Mouse (Mus musculus) CH12.LX (cell line): ENCODE measurements at regions not wholly inside any gene's neighbourhood (a gene's known extent, or its start where the extent isn't known, plus 50 kb on each side); places are given as distances from the start of the nearest gene placed in this dataset.

ENCODE experiments used
- DNase-seq: peaks from one replicate; pipeline ENCODE4 v3.0.0-alpha.2; 2013; ENCODE audit errors: extremely low read depth
- H3K27ac ChIP-seq: 2 replicates; pipeline ENCODE4 v1.5.1; 2012; ENCODE audit warnings: low read depth, mild to moderate bottlenecking, control low read depth, moderate library complexity; ENCODE audit not compliant: insufficient read depth
- H3K27me3 ChIP-seq: replicated peaks from 2 replicates; pipeline ENCODE3; 2012; ENCODE audit warnings: inconsistent platforms
- H3K36me3 ChIP-seq, 2 experiments: replicated peaks in 1 of 2; 2 replicates each; pipeline versions ENCODE3 to v1.6.1; 2012; ENCODE audit warnings: inconsistent platforms in 1 of 2, low read length in 1 of 2, mild to moderate bottlenecking in 1 of 2, mixed read lengths in 1 of 2, moderate library complexity in 1 of 2; ENCODE audit not compliant: control insufficient read depth in 1 of 2, insufficient read depth in 1 of 2
- H3K4me1 ChIP-seq, 2 experiments: 2 replicates each; pipeline ENCODE4 v1.6.1; 2012; ENCODE audit warnings: inconsistent platforms in 1 of 2, moderate library complexity in 1 of 2; ENCODE audit not compliant: insufficient read depth in 2 of 2, control insufficient read depth in 1 of 2
- H3K4me2 ChIP-seq: 2 replicates; pipeline ENCODE4 v1.6.1; 2012; ENCODE audit warnings: low read depth, mild to moderate bottlenecking, control low read depth; ENCODE audit not compliant: poor library complexity, insufficient read depth, severe bottlenecking
- H3K4me3 ChIP-seq, 3 experiments: fragments of 150-350 bp in 1 of 3; sonication (generic) in 1 of 3; replicated peaks in 1 of 3; 2 replicates each; pipeline versions ENCODE3 to v1.5.1; 2011 to 2012; ENCODE audit warnings: low read depth in 2 of 3, low read length in 2 of 3, mild to moderate bottlenecking in 2 of 3, moderate library complexity in 2 of 3, control low read depth in 1 of 3, improper control_type of control experiment in 1 of 3, inconsistent platforms in 1 of 3, mixed read lengths in 1 of 3; ENCODE audit not compliant: poor library complexity in 1 of 3
- H3K79me2 ChIP-seq: replicated peaks from 2 replicates; pipeline ENCODE4 v1.6.1; 2012; ENCODE audit warnings: mild to moderate bottlenecking, moderate library complexity; ENCODE audit not compliant: control insufficient read depth, poor library complexity, insufficient read depth, severe bottlenecking; ENCODE audit errors: extremely low read depth
- H3K9ac ChIP-seq: 2 replicates; pipeline ENCODE4 v1.6.1; 2012; ENCODE audit warnings: low read depth, mild to moderate bottlenecking, control low read depth, moderate library complexity; ENCODE audit not compliant: insufficient read depth
- H3K9me3 ChIP-seq: replicated peaks from 2 replicates; pipeline ENCODE3; 2012; ENCODE audit warnings: low read length, inconsistent platforms, mixed read lengths
- BHLHE40 ChIP-seq: IDR thresholded peaks from 2 replicates; pipeline ENCODE4 v1.6.1; 2011; ENCODE audit warnings: mild to moderate bottlenecking, low read depth, low read length, improper control_type of control experiment
- CHD1 ChIP-seq: IDR thresholded peaks from 2 replicates; pipeline ENCODE4 v1.6.1; 2012; ENCODE audit warnings: low read depth, low read length, improper control_type of control experiment, inconsistent platforms
- GABPA ChIP-seq: IDR thresholded peaks from 2 replicates; pipeline ENCODE4 v1.6.1; 2012; ENCODE audit warnings: low read depth, low read length, improper control_type of control experiment, inconsistent platforms; ENCODE audit not compliant: insufficient replicate concordance
- HCFC1 ChIP-seq: IDR thresholded peaks from 2 replicates; pipeline ENCODE4 v1.6.1; 2012; ENCODE audit warnings: low read depth, mild to moderate bottlenecking, inconsistent platforms, low read length, improper control_type of control experiment
- IRF4 ChIP-seq: IDR thresholded peaks from 2 replicates; pipeline ENCODE4 v1.6.1; 2014; ENCODE audit warnings: low read depth, mild to moderate bottlenecking, inconsistent platforms, low read length, improper control_type of control experiment
- JUN ChIP-seq: IDR thresholded peaks from 2 replicates; pipeline ENCODE4 v1.6.1; 2011; ENCODE audit warnings: low read depth, mild to moderate bottlenecking, low read length, improper control_type of control experiment, moderate library complexity; ENCODE audit not compliant: insufficient read depth
- KAT2A ChIP-seq: IDR thresholded peaks from 2 replicates; pipeline ENCODE4 v1.6.1; 2012; ENCODE audit warnings: low read length, improper control_type of control experiment, inconsistent platforms; ENCODE audit not compliant: insufficient replicate concordance
- MAFK ChIP-seq: IDR thresholded peaks from 2 replicates; pipeline ENCODE4 v1.6.1; 2011; ENCODE audit warnings: low read length, improper control_type of control experiment; ENCODE audit not compliant: insufficient replicate concordance
- MAX ChIP-seq: IDR thresholded peaks from 2 replicates; pipeline ENCODE4 v1.6.1; 2011; ENCODE audit warnings: low read length, improper control_type of control experiment
- MEF2A ChIP-seq: IDR thresholded peaks from 2 replicates; pipeline ENCODE4 v1.6.1; 2014; ENCODE audit warnings: low read depth, mild to moderate bottlenecking, inconsistent platforms, low read length, improper control_type of control experiment, borderline replicate concordance
- MYC ChIP-seq: IDR thresholded peaks from 2 replicates; pipeline ENCODE4 v1.6.1; 2011; ENCODE audit warnings: low read depth, mild to moderate bottlenecking, improper control_type of control experiment, low read length
- RAD21 ChIP-seq: IDR thresholded peaks from 2 replicates; pipeline ENCODE4 v1.6.1; 2011; ENCODE audit warnings: low read depth, mild to moderate bottlenecking, low read length, improper control_type of control experiment, moderate library complexity
- RCOR1 ChIP-seq: conservative IDR thresholded peaks from 2 replicates; pipeline ENCODE4 v1.6.1; 2012; ENCODE audit warnings: low read depth, mild to moderate bottlenecking, inconsistent platforms, low read length, improper control_type of control experiment
- SIN3A ChIP-seq: IDR thresholded peaks from 2 replicates; pipeline ENCODE4 v1.6.1; 2012; ENCODE audit warnings: low read length, improper control_type of control experiment, inconsistent platforms
- SMC3 ChIP-seq: IDR thresholded peaks from 2 replicates; pipeline ENCODE4 v1.6.1; 2011; ENCODE audit warnings: low read depth, low read length, improper control_type of control experiment
- TBP ChIP-seq: conservative IDR thresholded peaks from 2 replicates; pipeline ENCODE4 v1.6.1; 2011; ENCODE audit warnings: low read depth, low read length, improper control_type of control experiment
- UBTF ChIP-seq: IDR thresholded peaks from 2 replicates; pipeline ENCODE4 v1.6.1; 2012; ENCODE audit warnings: low read depth, mild to moderate bottlenecking, inconsistent platforms, low read length, improper control_type of control experiment, moderate library complexity
- USF1 ChIP-seq: IDR thresholded peaks from 2 replicates; pipeline ENCODE4 v1.6.1; 2014; ENCODE audit warnings: low read depth, mild to moderate bottlenecking, inconsistent platforms, low read length, improper control_type of control experiment
- ZC3H11A ChIP-seq: IDR thresholded peaks from 2 replicates; pipeline ENCODE4 v1.6.1; 2012; ENCODE audit warnings: low read depth, mild to moderate bottlenecking, inconsistent platforms, low read length, improper control_type of control experiment
- ZKSCAN1 ChIP-seq: IDR thresholded peaks from 2 replicates; pipeline ENCODE4 v1.6.1; 2012; ENCODE audit warnings: low read depth, inconsistent platforms, low read length, improper control_type of control experiment, borderline replicate concordance
- ZMIZ1 ChIP-seq: IDR thresholded peaks from 2 replicates; pipeline ENCODE4 v1.6.1; 2012; ENCODE audit warnings: low read depth, mild to moderate bottlenecking, inconsistent platforms, low read length, improper control_type of control experiment
- ZNF384 ChIP-seq: IDR thresholded peaks from 2 replicates; pipeline ENCODE4 v1.6.1; 2012; ENCODE audit warnings: low read depth, low read length, improper control_type of control experiment, inconsistent platforms
- dilution Hi-C: fragments of 300-500 bp; cut with MboI; formaldehyde crosslinking; loops from 2 replicates; pipeline ENCODE4 v1.14.3; 2020; ENCODE audit warnings: low sequenced_read_pairs; ENCODE audit not compliant: extremely low pct_unique_long_range_greater_than_20kb, extremely low pct_ligation_motif_present
- in situ Hi-C: fragments of 300-500 bp; cut with MboI; formaldehyde crosslinking; loops from 3 replicates; pipeline ENCODE4 v1.14.3; 2019; ENCODE audit warnings: low sequenced_read_pairs, low pct_ligation_motif_present, low pct_unique_long_range_greater_than_20kb, mixed read lengths

DNA sequence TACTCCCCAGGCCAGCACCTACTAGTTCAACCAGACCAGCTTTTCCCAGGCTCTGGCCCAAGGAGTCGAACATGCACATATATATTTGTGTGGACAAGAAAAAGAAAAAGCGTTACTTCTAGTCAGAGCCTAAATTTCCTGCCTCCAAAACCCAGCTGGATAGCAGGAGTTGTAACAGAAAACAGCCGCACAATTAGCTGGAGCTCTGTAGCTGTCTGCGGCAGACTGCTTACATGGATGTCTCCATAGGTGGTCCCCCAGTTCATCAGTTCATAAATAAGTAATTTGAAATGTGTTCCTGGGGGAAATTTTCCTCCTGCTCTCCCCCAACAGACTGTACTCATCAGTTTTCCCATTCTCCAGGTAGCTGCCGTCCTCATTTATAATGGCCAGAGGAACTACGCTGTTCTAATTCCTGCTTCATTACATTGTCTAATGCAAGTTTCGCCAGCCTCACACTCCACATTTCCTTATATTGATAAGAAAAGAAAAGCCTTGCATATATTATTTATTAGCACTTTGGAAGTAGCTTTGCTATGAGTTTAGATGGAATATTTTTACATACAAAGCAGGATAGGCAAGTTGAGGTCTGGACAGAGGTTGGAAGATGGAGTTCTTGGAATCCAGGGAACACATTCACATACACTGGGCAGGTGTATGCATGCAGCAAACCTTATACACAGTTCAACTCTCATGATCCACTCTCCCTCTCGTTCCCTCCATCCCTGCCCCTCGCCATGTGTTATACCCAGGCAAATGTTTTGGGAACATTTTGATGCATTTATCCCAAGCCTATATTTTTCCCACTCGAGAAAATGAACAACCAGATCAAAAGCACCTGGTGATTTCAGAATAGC, 337.2 kb upstream of the Clint1 start:
- no peak for DNase-seq
- H3K79me2 ChIP-seq: no peaks in the 10 kb centered on the region
- no peaks in the 10 kb centered on the region for H3K36me3 ChIP-seq
- TF ChIP-seq ZC3H11A (no peak), ZKSCAN1 (no peak), TBP (no peak), MAFK (no peak), ZMIZ1 (no peak)
- H3K4me2 ChIP-seq: no peak overlapping the region
- no peak overlapping the region for H3K4me3 ChIP-seq
- dilution Hi-C loops (no loop called here), in situ Hi-C loops (no loop called here)
- H3K27ac ChIP-seq: no peak overlapping the region
- H3K9ac ChIP-seq: no peak overlapping the region
- no peaks in the 10 kb centered on the region for H3K4me1 ChIP-seq
- no peaks in the 10 kb centered on the region for H3K27me3 ChIP-seq
- peaks cover 5% of the 10 kb centered on the region for H3K9me3 ChIP-seq

DNA sequence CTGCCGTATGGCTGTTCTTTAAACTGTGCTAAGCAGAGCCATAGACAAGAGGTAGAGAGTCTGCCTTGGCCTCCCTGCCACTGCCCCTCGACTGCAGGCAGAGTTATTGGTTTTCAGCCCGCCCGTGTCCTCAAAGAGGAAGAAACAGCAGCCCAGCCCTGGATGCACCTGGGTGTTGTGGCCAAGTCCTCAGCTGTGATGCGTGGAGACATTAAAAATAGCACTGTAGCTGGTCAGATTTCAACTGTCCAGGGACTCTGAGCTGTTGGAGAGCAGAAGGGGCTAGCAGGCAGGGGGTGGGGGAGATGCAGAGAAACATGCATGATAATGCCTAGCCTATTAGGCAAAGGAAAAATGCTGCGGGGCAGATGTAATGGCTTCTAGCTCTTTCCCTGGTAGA, 327.1 kb upstream of the Clint1 start:
- Histone ChIP-seq H3K9me3 (peaks cover 7% of the 10 kb centered on the region), H3K79me2 (no peaks in the 10 kb centered on the region), H3K27ac (no peak overlapping the region), H3K36me3 (no peaks in the 10 kb centered on the region), H3K4me2 (no peak overlapping the region), H3K9ac (no peak overlapping the region), H3K27me3 (no peaks in the 10 kb centered on the region), H3K4me3 (no peak overlapping the region), H3K4me1 (peaks cover 0 to 28% of the 10 kb centered on the region in 2 experiments; a peak in 2 of 4 replicates)
- TF ChIP-seq UBTF: 0 out of 2 replicates have a peak, but pooled peaks have one; percentile 44
- TF ChIP-seq USF1: no peak
- peak; percentile 46; the same call in 1 of the 2 replicates for TF ChIP-seq MEF2A
- TF ChIP-seq ZKSCAN1: no peak
- TF ChIP-seq BHLHE40: no peak
- dilution Hi-C loops (no loop called here), in situ Hi-C loops (loop anchor here (25.0 kb wide), 1 partner anchor 737 kb away; no protein-coding TSS in a partner anchor)
- peak; percentile 51 for DNase-seq

GRCm38 (mm10) chr11:45531044-45531626, 320.7 kb upstream of the Clint1 start:
- no peak overlapping the region for H3K4me3 ChIP-seq
- no peak overlapping the region for H3K27ac ChIP-seq
- no peaks in the 10 kb centered on the region for H3K79me2 ChIP-seq
- no peaks in the 10 kb centered on the region for H3K36me3 ChIP-seq
- peaks cover 7% of the 10 kb centered on the region for H3K9me3 ChIP-seq
- in situ Hi-C loops (loop anchor here (25.0 kb wide), 1 partner anchor 744 kb away; no protein-coding TSS in a partner anchor), dilution Hi-C loops (no loop called here)
- DNase-seq: no peak
- peaks cover 0 to 24% of the 10 kb centered on the region in 2 experiments; a peak in 2 of 4 replicates for H3K4me1 ChIP-seq
- H3K9ac ChIP-seq: no peak overlapping the region
- TF ChIP-seq JUN (no peak), MYC (no peak), SMC3 (no peak), MAFK (no peak), UBTF (no peak), RCOR1 (no peak), HCFC1 (no peak), ZKSCAN1 (no peak), ZNF384 (no peak), IRF4 (no peak), SIN3A (no peak), KAT2A (no peak), RAD21 (no peak), MAX (no peak), CHD1 (no peak), TBP (no peak), GABPA (no peak)
- TF ChIP-seq, all 38 proteins: peak for 0
- Histone ChIP-seq H3K27me3 (no peaks in the 10 kb centered on the region), H3K4me2 (no peak overlapping the region)
